Mouse (Mus musculus) heart, postnatal 0 days (tissue): ENCODE results near the gene Susd1. TPM values are rescaled to one million over a fixed set of nuclear protein-coding genes. Genes with fewer than 3 reads are reported as not detected.

Experiments
- ATAC-seq: fragments of 200-750 bp; cut with Nextera tagmentation; 2 replicates; pipeline ENCODE4 v1.8.0; 2017; ENCODE audit warnings: low read depth, moderate number of reproducible peaks, moderate library complexity; ENCODE audit not compliant: insufficient read depth
- DNase-seq: peaks from one replicate; pipeline ENCODE4 v3.0.0-alpha.2; 2016; ENCODE audit warnings: low spot score
- H3K27ac ChIP-seq: fragments of 300-500 bp; sonication (generic); 2 replicates; pipeline ENCODE4 v1.5.1; 2014; ENCODE audit warnings: low read depth, mild to moderate bottlenecking
- H3K27me3 ChIP-seq: fragments of 300-500 bp; sonication (generic); 2 replicates; pipeline ENCODE4 v1.6.1; 2014; ENCODE audit warnings: low read length, mixed read lengths; ENCODE audit not compliant: control insufficient read depth, insufficient read depth
- H3K36me3 ChIP-seq: fragments of 300-500 bp; sonication (generic); replicated peaks from 2 replicates; pipeline ENCODE4 v1.6.1; 2014; ENCODE audit warnings: low read length, mixed read lengths; ENCODE audit not compliant: control insufficient read depth, insufficient read depth
- H3K4me1 ChIP-seq: fragments of 300-500 bp; sonication (generic); 2 replicates; pipeline ENCODE4 v1.6.1; 2014; ENCODE audit warnings: antibody characterized with exemption; ENCODE audit not compliant: control insufficient read depth, insufficient read depth
- H3K4me2 ChIP-seq: fragments of 300-500 bp; sonication (generic); 2 replicates; pipeline ENCODE4 v1.6.1; 2014; ENCODE audit warnings: low read depth, mild to moderate bottlenecking, low read length, moderate library complexity
- H3K4me3 ChIP-seq: fragments of 300-500 bp; sonication (generic); 2 replicates; pipeline ENCODE4 v1.5.1; 2014; ENCODE audit warnings: low read depth, low read length
- H3K9ac ChIP-seq: fragments of 300-500 bp; sonication (generic); replicated peaks from 2 replicates; pipeline ENCODE4 v1.6.1; 2014; ENCODE audit warnings: low read depth, low read length, mixed read lengths
- H3K9me3 ChIP-seq: fragments of 300-500 bp; sonication (generic); replicated peaks from 2 replicates; pipeline ENCODE4 v1.6.1; 2016; ENCODE audit warnings: low read length; ENCODE audit not compliant: control insufficient read depth
- CTCF ChIP-seq: IDR thresholded peaks from 2 replicates; pipeline ENCODE4 v1.5.1; 2016; ENCODE audit warnings: antibody characterized with exemption, control low read depth, low read depth
- EP300 ChIP-seq: IDR thresholded peaks from 2 replicates; pipeline ENCODE4 v1.6.1; 2016; ENCODE audit warnings: antibody characterized with exemption, low read depth
- WGBS: fragments of 180-500 bp; shearing (Covaris S2); extraction: QIAGEN DNeasy Blood & Tissue Kit; methylation state at CpG from one replicate; pipeline ENCODE4 v1.1.7; 2014; 5-methylcytosine and 5-hydroxymethylcytosine counted together
- polyA plus RNA-seq: library from polyadenylated mRNA; unstranded; fragments of >200 nt; fragmentation: Nextera tagmentation; extraction: Ambion mirVana; gene quantifications from 2 replicates; pipeline ENCODE4 v1.2.1, GENCODE M21; 2015
- total RNA-seq: library from RNA; depleted of rRNA; stranded (reverse); fragments of >200 nt; gene quantifications from 2 replicates; pipeline ENCODE4 v1.2.3, GENCODE M21; 2014; ENCODE audit warnings: low replicate concordance

Gene Susd1
- total and polyA plus RNA-seq, 2 experiments from 2014 or later, result 2.1 to 6.2 TPM

DNA sequence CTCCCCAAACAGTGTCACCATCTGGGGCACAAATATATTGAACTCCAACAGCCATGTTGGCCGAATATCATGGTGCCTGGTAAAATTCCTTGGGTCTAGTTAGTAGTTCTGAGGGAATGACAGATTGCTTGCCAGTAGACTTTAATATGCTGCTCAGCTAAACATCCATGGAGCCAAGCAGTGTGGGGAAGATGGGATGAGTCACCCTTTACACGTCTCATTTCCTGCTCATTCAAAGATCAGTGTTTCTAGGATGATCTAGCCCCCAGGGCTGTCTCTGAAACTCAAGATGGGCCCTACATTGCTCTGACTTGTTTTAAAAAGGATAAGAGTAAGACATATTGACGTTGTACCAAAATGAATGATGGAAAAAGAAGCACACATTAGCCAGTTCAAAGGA lies 15.6 kb upstream of the Susd1 start:
- Histone ChIP-seq H3K9me3 (no peaks in the 10 kb centered on the region), H3K36me3 (no peaks in the 10 kb centered on the region), H3K9ac (no peak overlapping the region), H3K4me1 (no peaks in the 10 kb centered on the region), H3K4me3 (no peak overlapping the region), H3K4me2 (no peak overlapping the region), H3K27ac (no peak overlapping the region), H3K27me3 (no peaks in the 10 kb centered on the region)
- WGBS, result 65% methylated on average over 3 of the region's 3 CpGs
- no peak for ATAC-seq
- TF ChIP-seq EP300 (no peak), CTCF (no peak)
- no peak for DNase-seq

DNA sequence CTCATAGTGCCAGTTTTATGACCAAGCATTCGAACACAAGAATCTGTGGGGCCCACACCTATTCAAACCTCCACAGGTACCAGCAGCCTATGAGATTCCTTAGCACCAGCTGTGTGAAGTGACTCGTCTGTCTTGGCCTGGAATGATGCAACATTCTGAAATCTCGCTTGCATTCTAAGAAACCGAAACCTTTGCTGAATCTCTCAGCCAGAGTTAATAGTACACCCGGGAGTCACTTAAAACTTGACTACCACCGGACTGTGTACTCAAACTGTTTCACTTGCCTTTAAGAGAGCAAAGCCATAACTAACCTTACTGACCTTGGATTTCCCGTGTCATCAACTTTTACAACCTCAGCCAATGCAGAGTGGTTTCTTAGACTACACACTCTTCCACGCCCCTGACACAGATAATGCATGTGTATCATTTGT lies 14.1 kb upstream of the Susd1 start:
- no peak for DNase-seq
- no peak overlapping the region for H3K4me3 ChIP-seq
- no peak overlapping the region for H3K9ac ChIP-seq
- no peaks in the 10 kb centered on the region for H3K27me3 ChIP-seq
- no peak overlapping the region for H3K4me2 ChIP-seq
- H3K27ac ChIP-seq, result no peak overlapping the region
- H3K9me3 ChIP-seq, result no peaks in the 10 kb centered on the region
- TF ChIP-seq CTCF (no peak), EP300 (no peak)
- 80% methylated on average over 8 of the region's 8 CpGs for WGBS
- no peak for ATAC-seq
- H3K4me1 ChIP-seq, result no peaks in the 10 kb centered on the region
- no peaks in the 10 kb centered on the region for H3K36me3 ChIP-seq

DNA sequence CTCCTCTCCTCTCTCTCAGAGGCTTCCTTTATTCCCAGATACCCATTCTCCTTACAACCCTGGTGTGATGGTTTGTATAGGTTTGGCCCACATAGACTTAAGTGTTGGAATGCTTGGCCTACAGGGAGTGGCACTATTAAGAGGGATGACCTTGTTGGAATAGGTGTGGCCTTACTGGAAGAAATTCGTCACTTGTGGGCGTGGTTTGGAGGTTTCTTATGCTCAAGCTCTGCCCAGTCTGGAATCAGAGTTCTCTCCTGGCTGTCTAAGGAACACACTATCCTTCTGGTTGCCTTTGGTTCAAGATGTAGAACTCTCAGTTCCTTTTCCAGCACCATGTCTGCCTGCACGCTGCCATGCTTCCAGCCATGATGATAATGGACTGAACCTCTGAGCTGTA lies 12.5 kb upstream of the Susd1 start:
- H3K4me3 ChIP-seq, result no peak overlapping the region
- DNase-seq (no peak), ATAC-seq (no peak)
- no peak overlapping the region for H3K4me2 ChIP-seq
- H3K9me3 ChIP-seq, result no peaks in the 10 kb centered on the region
- H3K4me1 ChIP-seq, result no peaks in the 10 kb centered on the region
- no peaks in the 10 kb centered on the region for H3K27me3 ChIP-seq
- no peaks in the 10 kb centered on the region for H3K36me3 ChIP-seq
- WGBS, result 91% methylated on average over 3 of the region's 3 CpGs
- no peak overlapping the region for H3K27ac ChIP-seq
- TF ChIP-seq EP300 (no peak), CTCF (no peak)
- H3K9ac ChIP-seq, result no peak overlapping the region

DNA sequence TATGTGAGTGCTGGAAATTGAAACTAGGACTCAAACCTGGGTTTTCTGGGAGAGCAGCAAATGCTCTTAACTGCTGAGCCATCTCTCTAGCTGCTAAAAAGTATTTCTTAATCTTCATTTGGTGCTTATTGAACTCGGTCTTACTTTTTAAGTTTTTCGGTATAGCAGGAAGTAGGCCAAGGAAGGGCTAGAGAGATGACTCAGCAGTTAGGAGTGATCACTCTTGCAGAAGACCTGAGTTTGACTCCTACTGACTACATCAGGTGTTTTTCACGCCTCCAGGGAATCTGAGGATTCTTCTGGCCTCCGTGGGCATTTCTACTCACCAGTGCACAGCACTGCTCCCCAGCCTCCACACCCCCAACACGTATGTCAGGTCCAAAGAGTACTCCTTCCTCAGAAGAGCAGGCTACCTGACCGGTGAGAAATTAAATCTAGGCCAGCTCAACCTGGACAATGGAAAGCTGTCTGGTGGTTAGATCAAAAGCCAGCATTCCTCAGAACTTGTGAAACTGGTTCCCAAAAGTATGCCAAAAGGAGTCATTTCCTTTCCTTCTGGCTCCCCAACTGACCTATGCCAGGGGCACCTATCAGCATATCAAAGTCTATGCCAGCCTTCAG lies 11.9 kb upstream of the Susd1 start:
- Histone ChIP-seq H3K4me2 (no peak overlapping the region), H3K9me3 (no peaks in the 10 kb centered on the region), H3K27me3 (no peaks in the 10 kb centered on the region), H3K4me1 (0 out of 2 replicates have a peak, but pooled peaks cover 3% of the 10 kb centered on the region), H3K4me3 (no peak overlapping the region), H3K36me3 (no peaks in the 10 kb centered on the region), H3K9ac (no peak overlapping the region), H3K27ac (no peak overlapping the region)
- no peak for DNase-seq
- ATAC-seq, result no peak
- 80% methylated on average over 6 of the region's 6 CpGs for WGBS
- no peak for TF ChIP-seq EP300
- TF ChIP-seq CTCF, result no peak

DNA sequence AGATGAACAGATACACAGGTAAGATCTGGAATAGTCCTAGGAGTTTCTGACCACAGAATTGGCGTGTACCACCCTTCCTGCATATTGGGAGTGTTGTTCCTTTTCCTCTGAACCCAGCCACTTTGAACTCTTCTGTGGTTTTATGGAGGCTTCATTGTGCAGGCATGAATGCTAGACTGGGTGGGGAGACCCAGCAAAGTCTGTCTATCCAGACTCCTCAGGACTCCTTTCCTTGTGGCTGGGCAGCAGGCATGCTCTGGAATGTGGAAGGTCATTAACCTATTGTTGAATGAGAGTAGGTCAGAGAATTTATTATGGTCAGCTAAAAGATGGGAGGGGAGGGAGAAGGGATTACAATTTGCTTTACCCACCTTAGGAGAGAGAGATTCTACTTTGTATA lies 8.9 kb upstream of the Susd1 start:
- 0 out of 2 replicates have a peak, but pooled peaks cover 3% of the 10 kb centered on the region for H3K4me1 ChIP-seq
- H3K9ac ChIP-seq, result no peak overlapping the region
- DNase-seq (no peak), ATAC-seq (no peak)
- no peaks in the 10 kb centered on the region for H3K9me3 ChIP-seq
- no peak overlapping the region for H3K4me3 ChIP-seq
- TF ChIP-seq EP300, result no peak
- TF ChIP-seq CTCF, result no peak
- H3K4me2 ChIP-seq, result no peak overlapping the region
- no peaks in the 10 kb centered on the region for H3K27me3 ChIP-seq
- no peaks in the 10 kb centered on the region for H3K36me3 ChIP-seq
- 83% methylated on average over 1 of the region's 1 CpGs for WGBS
- H3K27ac ChIP-seq, result no peak overlapping the region

DNA sequence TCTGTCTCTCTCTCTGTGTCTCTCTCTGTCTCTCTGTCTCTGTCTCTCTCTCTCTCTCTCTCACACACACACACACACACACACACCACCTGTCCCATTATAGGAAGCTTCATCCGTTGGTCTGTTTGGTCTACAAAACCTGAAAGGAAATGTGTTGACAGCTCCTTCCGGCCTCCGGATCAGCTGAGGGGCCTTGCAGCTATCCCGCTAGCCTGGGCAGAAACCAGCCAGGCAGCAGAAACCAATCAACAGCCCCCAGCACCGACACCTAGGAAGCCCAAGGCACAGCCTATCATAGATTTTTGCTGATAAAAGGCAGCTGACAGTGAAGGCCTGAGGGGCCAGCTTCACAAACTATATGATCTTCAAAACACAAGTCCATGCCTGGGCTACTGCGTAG lies 7.1 kb upstream of the Susd1 start:
- Histone ChIP-seq H3K4me2 (no peak overlapping the region), H3K36me3 (no peaks in the 10 kb centered on the region), H3K4me1 (0 out of 2 replicates have a peak, but pooled peaks cover 3% of the 10 kb centered on the region), H3K4me3 (no peak overlapping the region), H3K9ac (no peak overlapping the region), H3K27me3 (no peaks in the 10 kb centered on the region), H3K9me3 (no peaks in the 10 kb centered on the region), H3K27ac (no peak overlapping the region)
- 24% methylated on average over 6 of the region's 6 CpGs for WGBS
- TF ChIP-seq EP300 (no peak), CTCF (no peak)
- DNase-seq (no peak), ATAC-seq (no peak)
